Mouse (Mus musculus) kidney, embryonic 14.5 days (tissue): Measurements from ENCODE around the gene Megf8. TPM values are rescaled to one million over a fixed set of nuclear protein-coding genes. Genes with fewer than 3 reads are reported as not detected.

Experiments
- ATAC-seq: fragments of 200-750 bp; cut with Nextera tagmentation; 2 replicates; pipeline ENCODE4 v1.8.0; 2017; ENCODE audit warnings: moderate number of reproducible peaks, mild to moderate bottlenecking, moderate TSS enrichment, moderate library complexity; ENCODE audit not compliant: low FRiP score, low TSS enrichment
- H3K27ac ChIP-seq: fragments of 300-500 bp; sonication (generic); 2 replicates; pipeline ENCODE4 v1.5.1; 2014; ENCODE audit warnings: low read depth, mild to moderate bottlenecking, low read length, moderate library complexity, mixed read lengths
- H3K27me3 ChIP-seq: fragments of 300-500 bp; sonication (generic); 2 replicates; pipeline ENCODE4 v1.6.1; 2014; ENCODE audit warnings: mild to moderate bottlenecking, low read length; ENCODE audit not compliant: control insufficient read depth, insufficient read depth
- H3K36me3 ChIP-seq: fragments of 300-500 bp; sonication (generic); 2 replicates; pipeline ENCODE4 v1.6.1; 2014; ENCODE audit warnings: low read length, mixed read lengths; ENCODE audit not compliant: control insufficient read depth, insufficient read depth
- H3K4me1 ChIP-seq: fragments of 300-500 bp; sonication (generic); 2 replicates; pipeline ENCODE4 v1.6.1; 2014; ENCODE audit warnings: low read length, mixed read lengths; ENCODE audit not compliant: control insufficient read depth, insufficient read depth
- H3K4me2 ChIP-seq: fragments of 300-500 bp; sonication (generic); replicated peaks from 2 replicates; pipeline ENCODE4 v1.6.1; 2014; ENCODE audit warnings: low read depth, mild to moderate bottlenecking, low read length
- H3K4me3 ChIP-seq: fragments of 300-500 bp; sonication (generic); 2 replicates; pipeline ENCODE4 v1.5.1; 2014; ENCODE audit warnings: mild to moderate bottlenecking, low read length
- H3K9ac ChIP-seq: fragments of 300-500 bp; sonication (generic); 2 replicates; pipeline ENCODE4 v1.6.1; 2014; ENCODE audit warnings: low read depth, mild to moderate bottlenecking, low read length, moderate library complexity
- H3K9me3 ChIP-seq: fragments of 300-500 bp; sonication (generic); 2 replicates; pipeline ENCODE4 v1.6.1; 2016; ENCODE audit warnings: low read length; ENCODE audit not compliant: control insufficient read depth
- WGBS: fragments of 180-500 bp; shearing (Covaris S2); extraction: QIAGEN DNeasy Blood & Tissue Kit; methylation state at CpG from one replicate; pipeline ENCODE4 v1.1.7; 2014; 5-methylcytosine and 5-hydroxymethylcytosine counted together
- polyA plus RNA-seq: library from polyadenylated mRNA; unstranded; fragments of >200 nt; fragmentation: Nextera tagmentation; extraction: Ambion mirVana; gene quantifications from 2 replicates; pipeline ENCODE4 v1.2.1, GENCODE M21; 2014

Megf8 gene
- polyA plus RNA-seq, 1 experiment from 2014 or later, result 14.0 TPM

GRCm38 (mm10) chr7:25278341-25279075, 38.5 kb upstream of the Megf8 start:
- ATAC-seq, result peak; percentile 60
- Histone ChIP-seq H3K27ac (peak overlapping the region; percentile 98), H3K36me3 (peaks cover 2% of the 10 kb centered on the region), H3K27me3 (no peaks in the 10 kb centered on the region), H3K9ac (peak overlapping the region; percentile 77), H3K4me3 (peak overlapping the region; percentile 74), H3K4me2 (peak overlapping the region; percentile 93), H3K4me1 (peaks cover 42% of the 10 kb centered on the region), H3K9me3 (no peaks in the 10 kb centered on the region)
- WGBS, result under 1% methylated on average over 57 of the region's 60 CpGs

DNA sequence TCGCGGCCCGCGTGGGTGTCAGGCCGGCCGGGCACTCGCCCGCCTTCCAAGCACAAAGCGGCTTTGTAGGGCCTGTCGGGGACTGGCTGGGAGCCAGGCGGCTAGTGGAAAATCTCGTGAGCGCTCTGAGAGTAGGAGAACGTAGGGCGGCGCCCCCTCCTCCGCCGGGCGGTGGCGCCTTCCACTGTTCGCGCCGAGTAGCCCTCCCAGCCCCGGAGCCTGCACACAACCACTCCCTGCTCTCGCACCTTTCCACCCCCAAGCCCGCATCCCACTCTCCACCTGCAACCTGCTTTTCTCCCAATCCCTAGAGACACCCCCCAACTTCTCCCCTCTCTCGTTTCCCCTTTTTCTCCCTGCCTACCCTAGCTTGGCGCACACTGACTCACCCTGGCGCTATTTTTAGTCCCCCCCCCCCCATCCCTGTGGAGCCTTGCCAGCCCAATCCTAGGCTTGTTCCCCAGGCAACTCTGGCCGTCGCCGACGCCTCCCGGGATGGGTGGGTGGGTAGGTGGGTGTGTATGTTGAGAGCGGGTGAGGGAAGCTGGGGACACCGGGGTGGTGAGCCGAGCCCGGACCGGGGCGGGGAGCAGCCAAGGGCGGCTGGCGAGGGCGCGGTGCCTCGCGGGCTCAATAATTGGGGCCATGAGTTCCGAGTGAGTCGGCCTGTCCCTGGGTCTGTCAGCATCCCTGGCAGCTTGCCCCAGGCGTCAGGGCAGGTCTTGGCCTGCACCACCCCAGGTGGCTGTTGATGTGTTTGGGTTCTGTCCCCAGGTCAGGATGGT, 37.7 kb upstream of the Megf8 start:
- peak overlapping the region; percentile 74 for H3K4me3 ChIP-seq
- no peaks in the 10 kb centered on the region for H3K36me3 ChIP-seq
- H3K27ac ChIP-seq, result peak overlapping the region; percentile 98
- H3K4me1 ChIP-seq, result peaks cover 50% of the 10 kb centered on the region
- WGBS, result 1% methylated on average over 48 of the region's 49 CpGs
- no peaks in the 10 kb centered on the region for H3K9me3 ChIP-seq
- peak overlapping the region; percentile 93 for H3K4me2 ChIP-seq
- H3K9ac ChIP-seq, result peak overlapping the region; percentile 77
- no peaks in the 10 kb centered on the region for H3K27me3 ChIP-seq
- ATAC-seq, result peak; percentile 56

- Histone ChIP-seq H3K9me3 (no peaks in the 10 kb centered on the region), H3K36me3 (peaks cover 5% of the 10 kb centered on the region), H3K4me1 (peaks cover 52% of the 10 kb centered on the region), H3K27me3 (no peaks in the 10 kb centered on the region), H3K9ac (peak overlapping the region; percentile 77), H3K4me2 (peak overlapping the region; percentile 93), H3K27ac (peak overlapping the region; percentile 98), H3K4me3 (peak overlapping the region; percentile 74)
- ATAC-seq, result peak; percentile 1; the same call in 1 of the 2 replicates
- 5% methylated on average over 6 of the region's 6 CpGs for WGBS
These were observed 36.8 kb upstream of the Megf8 start for GRCm38 (mm10) chr7:25279861-25280791.

- no peaks in the 10 kb centered on the region for H3K9me3 ChIP-seq
- 24% methylated on average over 12 of the region's 12 CpGs for WGBS
- no peaks in the 10 kb centered on the region for H3K27me3 ChIP-seq
- ATAC-seq, result 0 out of 2 replicates have a peak, but pooled peaks have one; percentile 3
- peak overlapping the region; percentile 48; the same call in 1 of the 2 replicates for H3K9ac ChIP-seq
- peaks cover 16% of the 10 kb centered on the region for H3K36me3 ChIP-seq
- peak overlapping the region; percentile 58 for H3K4me2 ChIP-seq
- H3K4me3 ChIP-seq, result peak overlapping the region; percentile 74
- peak overlapping the region; percentile 98 for H3K27ac ChIP-seq
- peaks cover 49% of the 10 kb centered on the region for H3K4me1 ChIP-seq
These were observed 35.7 kb upstream of the Megf8 start for GRCm38 (mm10) chr7:25281166-25281733.

DNA sequence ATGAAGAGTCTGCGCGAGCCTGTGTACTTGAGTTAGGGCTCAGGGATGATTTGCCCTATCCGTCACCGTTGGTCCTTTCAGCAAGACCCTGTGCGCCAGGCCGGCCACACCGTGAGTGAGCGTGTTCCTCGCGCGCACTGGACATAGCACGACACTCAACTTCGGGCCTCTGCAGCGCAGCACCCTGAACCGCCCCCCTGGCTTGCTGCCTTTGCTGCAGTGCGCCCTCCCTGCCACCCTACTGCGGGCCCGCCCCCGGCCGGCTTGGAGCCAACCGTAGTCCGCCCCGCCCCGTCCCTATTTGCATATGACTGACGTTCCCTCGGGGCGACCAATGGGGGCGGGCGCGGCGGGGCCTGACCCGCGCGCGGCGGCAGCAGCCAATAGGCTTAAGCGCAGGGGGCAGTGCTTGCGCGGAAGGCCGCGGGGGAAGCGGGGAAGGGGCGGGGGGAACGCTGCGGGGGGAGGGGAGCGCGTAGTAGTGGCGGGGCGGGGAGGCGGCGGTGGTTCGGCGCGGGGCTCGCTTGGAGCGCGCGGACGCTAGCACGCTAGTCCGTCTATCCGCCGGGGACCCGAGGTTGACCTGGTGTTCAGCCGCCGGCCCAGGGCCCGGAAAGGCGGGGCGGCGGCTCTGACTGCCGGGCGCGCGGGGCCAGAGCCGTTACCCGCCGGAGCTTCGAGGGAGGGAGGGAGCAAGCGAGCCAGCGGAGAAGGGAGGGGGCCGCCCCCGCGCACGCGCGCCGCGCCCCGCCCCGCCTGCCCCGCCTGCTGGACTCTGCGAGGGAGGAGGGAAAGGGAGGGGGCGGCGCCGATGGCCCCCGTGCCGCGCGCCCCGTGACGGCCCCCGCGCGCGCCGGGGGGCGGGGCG, 35.0 kb upstream of the Megf8 start:
- peak; percentile 78 for ATAC-seq
- no peaks in the 10 kb centered on the region for H3K9me3 ChIP-seq
- H3K4me1 ChIP-seq, result peaks cover 49% of the 10 kb centered on the region
- WGBS, result 1% methylated on average over 58 of the region's 108 CpGs
- H3K4me2 ChIP-seq, result peak overlapping the region; percentile 87
- H3K27me3 ChIP-seq, result no peaks in the 10 kb centered on the region
- H3K9ac ChIP-seq, result peak overlapping the region; percentile 81
- H3K4me3 ChIP-seq, result peak overlapping the region; percentile 74
- H3K36me3 ChIP-seq, result peaks cover 24% of the 10 kb centered on the region
- peak overlapping the region; percentile 98 for H3K27ac ChIP-seq

GRCm38 (mm10) chr7:25282731-25283211, 34.2 kb upstream of the Megf8 start:
- Histone ChIP-seq H3K36me3 (peaks cover 32% of the 10 kb centered on the region), H3K9me3 (no peaks in the 10 kb centered on the region), H3K27me3 (no peaks in the 10 kb centered on the region), H3K4me2 (peak overlapping the region; percentile 87), H3K4me1 (peaks cover 42% of the 10 kb centered on the region), H3K9ac (peak overlapping the region; percentile 81), H3K4me3 (peak overlapping the region; percentile 74), H3K27ac (peak overlapping the region; percentile 98)
- peak; percentile 13 for ATAC-seq
- WGBS, result under 1% methylated on average over 28 of the region's 36 CpGs

DNA sequence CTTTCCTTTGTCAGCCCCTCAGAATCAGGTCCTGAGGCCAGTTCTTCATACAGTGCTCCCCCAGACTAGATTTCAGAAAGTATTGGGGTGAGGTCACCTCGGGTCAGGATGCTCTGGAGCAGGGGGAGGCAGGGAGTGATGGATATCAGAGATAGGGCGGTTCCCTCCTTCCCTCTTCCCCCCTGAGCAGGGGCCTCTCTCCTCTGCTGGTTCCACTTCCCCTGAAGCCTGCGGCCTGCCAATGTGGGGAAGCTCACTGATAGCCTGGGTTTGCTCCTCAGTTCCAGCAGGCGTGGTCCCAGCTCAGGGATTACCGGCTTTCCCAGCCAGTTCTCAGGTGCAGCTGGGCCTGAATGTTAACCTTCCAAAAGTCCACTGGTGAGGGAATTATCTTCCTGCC, 33.3 kb upstream of the Megf8 start:
- Histone ChIP-seq H3K4me1 (peaks cover 39% of the 10 kb centered on the region), H3K9ac (peak overlapping the region; percentile 81; the same call in 1 of the 2 replicates), H3K27ac (peak overlapping the region; percentile 30; the same call in 1 of the 2 replicates), H3K36me3 (peaks cover 40% of the 10 kb centered on the region), H3K4me2 (peak overlapping the region; percentile 87), H3K27me3 (no peaks in the 10 kb centered on the region), H3K4me3 (peak overlapping the region; percentile 74), H3K9me3 (no peaks in the 10 kb centered on the region)
- ATAC-seq, result no peak
- 9% methylated on average over 5 of the region's 5 CpGs for WGBS
